Mouse (Mus musculus): ENCODE results near the gene Rab17.

The Rab17 gene

DNA sequence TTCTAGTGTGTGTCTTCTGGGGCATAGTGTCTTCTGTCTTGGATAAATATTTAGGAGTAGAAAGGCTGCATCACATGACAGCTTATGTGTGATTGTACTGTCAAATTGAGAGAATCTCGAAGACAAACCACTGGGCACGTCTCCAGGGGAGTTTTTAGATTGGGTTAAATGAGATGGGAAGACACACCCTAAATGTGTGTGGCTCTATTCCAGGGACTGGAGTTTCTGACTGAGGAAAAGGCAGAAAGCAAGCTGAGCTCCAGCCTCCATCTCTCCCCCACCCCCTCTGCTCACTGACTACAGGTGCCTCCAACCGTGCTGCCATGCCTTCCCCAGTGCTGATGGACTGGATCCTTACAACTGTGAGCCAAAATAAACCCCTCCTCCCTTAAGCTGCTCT lies 11.9 kb upstream of the Rab17 start:
- DNase-seq = no peak

DNA sequence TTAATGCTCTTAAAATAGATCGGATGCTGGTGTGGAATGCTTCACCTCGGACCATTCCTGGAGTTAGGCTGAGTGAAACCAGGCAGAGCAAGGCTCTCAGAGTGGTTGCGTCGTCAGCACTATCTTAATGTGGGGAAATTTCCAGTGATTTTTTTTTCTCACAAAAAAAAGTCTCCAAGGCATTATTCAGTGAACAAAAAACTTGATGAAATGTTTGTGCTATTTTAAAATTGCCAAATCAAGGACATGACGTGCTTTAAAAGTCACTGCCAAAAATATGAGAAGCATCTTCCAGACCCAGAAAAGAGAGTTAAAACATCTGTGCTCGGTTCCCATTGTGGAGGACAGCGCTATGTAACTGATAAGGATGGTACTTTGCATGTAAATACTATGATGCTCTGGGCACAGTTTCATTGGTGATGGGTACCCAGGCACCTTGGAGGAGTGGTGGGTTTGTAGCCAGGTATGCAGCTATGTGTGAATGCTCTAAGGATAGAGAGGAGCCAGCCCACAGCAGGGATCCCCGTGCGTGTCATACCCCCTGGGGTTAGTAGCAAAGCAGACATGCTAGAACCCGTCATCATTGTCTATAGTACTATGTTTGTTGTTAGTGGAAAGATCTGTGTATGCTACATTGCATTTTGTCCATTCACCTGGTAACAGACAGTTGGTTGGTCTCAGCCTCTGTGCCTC lies 11.3 kb upstream of the Rab17 start:
- DNase-seq = no peak

- DNase-seq = no peak
Observed at GRCm38 (mm10) chr1:90975960-90976359, 6.5 kb upstream of the Rab17 start.

- DNase-seq = no peak
Observed at GRCm38 (mm10) chr1:90974906-90975649, 5.6 kb upstream of the Rab17 start.

DNA sequence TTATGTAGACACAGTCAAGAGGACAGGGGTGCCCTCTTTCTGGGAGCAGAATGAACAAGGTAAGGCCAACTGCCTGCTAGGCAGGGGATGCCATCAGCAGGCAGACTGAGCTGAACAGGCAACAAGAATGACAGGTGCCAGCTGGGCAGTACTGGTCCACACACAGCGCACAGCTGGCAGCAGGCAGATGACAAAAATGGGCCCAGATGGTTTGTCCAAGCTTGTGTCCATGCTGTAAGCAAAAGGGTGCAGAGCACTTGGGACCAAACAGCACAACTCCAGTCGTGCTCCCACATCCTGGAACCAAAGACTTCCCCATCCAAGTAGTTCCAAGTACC lies 4.1 kb upstream of the Rab17 start:
- DNase-seq = no peak

DNA sequence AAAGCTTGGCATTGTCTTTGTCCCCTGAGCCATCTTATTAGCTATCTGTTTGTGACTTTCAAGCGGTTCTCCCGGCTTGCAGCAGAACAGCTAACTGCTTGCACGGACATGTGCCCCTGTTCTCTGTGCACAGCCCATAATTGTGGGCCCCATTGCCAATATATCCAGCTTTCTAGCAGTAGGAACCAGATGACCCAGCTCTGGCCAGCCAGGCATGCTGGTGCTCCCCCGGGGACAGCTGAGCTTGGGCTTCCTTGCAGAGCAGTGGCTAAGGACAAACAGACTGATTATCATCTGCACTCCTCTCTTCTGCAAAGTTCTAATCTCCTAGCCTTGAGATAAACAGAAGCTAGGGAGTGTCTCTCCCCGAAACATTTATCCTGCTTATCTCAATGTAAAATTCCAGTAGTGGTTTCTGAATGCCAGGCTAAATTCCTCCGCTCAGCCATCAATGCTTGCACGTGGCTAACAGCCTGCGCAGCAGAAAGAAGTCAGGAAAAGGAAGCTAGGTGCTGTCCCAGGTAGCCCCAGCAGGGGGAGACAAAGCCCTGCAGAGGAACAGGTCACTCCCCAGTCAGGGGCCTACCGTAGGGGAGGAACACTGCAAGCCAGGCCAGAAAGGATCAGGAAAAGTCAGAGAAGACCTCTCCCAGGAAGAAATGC lies 3.6 kb upstream of the Rab17 start:
- peak; percentile 93 to 94 for DNase-seq

DNA sequence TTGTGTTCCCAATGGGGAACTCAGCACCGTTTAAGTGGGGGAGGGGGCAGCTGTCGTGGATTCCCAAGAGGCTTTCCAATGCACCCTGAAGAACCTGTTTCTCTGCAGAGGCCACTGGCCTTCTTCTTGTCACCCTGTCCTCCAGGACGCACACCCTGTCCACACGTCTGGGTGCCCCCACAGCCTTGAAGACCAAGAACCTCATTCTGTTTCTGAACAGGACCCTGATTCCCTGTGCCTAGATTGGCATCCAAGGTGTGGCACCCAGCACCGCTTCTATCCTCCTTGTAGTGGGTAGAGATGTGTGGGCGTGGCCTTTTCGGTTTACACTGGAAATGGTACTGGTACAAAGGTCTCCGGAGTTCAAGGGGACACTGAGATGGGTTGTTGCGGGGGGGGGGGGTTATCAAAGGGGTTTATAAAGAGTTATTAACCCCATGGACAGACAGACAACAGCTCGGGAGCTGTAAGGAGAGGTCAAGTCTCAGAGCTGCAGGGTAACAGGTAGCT lies 475 bp upstream of the Rab17 start:
- DNase-seq = no peak

DNA sequence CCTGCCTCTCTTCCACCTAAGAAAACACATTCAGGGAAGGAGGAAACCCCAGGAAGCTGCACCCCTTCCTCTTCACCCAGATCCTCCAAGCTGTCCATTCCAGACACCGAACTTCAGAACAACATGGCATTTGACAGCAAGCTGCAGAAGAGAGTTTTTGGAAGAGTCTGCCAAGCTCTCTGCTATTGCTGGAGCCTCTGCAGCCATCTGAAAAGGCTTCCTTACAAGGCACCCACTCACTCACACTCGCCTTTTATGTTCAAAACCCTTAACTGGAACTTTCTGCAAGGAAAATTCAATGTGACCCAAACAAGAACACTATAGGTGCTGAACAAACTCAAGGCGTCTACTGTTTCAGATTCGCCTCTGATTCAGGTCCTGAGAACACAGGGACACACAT lies 812 bp downstream of the Rab17 start:
- DNase-seq = no peak

- DNase-seq = no peak
Observed at GRCm38 (mm10) chr1:90967583-90967982, 1.9 kb downstream of the Rab17 start.

- DNase-seq = no peak
Observed at GRCm38 (mm10) chr1:90962994-90963393, 6.5 kb downstream of the Rab17 start.

GRCm38 (mm10) chr1:90962526-90962925 lies 6.9 kb downstream of the Rab17 start:
- DNase-seq = no peak

GRCm38 (mm10) chr1:90956245-90957096 lies 13.0 kb downstream of the Rab17 start:
- DNase-seq = peak; percentile 47 to 64

- no peak for DNase-seq
Observed at GRCm38 (mm10) chr1:90953688-90954087, 15.8 kb downstream of the Rab17 start.

DNA sequence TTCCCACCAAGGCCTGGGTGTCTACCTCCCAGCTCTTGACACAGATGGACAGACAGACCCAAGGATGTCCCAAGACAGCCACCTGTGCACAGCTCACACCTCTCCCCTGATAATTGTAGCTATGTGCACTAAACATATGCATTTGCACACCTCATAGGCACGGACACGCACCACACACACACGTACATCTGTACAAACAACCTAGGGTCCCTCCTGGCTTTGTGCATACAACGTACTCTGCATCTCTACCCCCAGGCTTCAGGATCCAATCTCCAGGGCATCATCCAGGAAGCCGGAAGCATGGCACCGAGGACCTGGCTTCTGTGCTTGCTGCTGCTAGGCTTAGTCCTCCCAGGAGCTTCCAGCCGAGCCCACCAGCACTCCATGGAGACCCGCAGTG lies 16.7 kb downstream of the Rab17 start, which contains the start of gene Prlh:
Gene Prlh, plus strand, starts transcription at position 301 of the 400 bp plus-strand sequence.
- DNase-seq = no peak

GRCm38 (mm10) chr1:90951670-90952069 lies 17.8 kb downstream of the Rab17 start:
- DNase-seq = no peak

- no peak for DNase-seq
Observed at GRCm38 (mm10) chr1:90949309-90949708, 20.2 kb downstream of the Rab17 start.

GRCm38 (mm10) chr1:90947252-90947651 lies 22.2 kb downstream of the Rab17 start:
- DNase-seq = no peak

GRCm38 (mm10) chr1:90945171-90945570 lies 24.3 kb downstream of the Rab17 start:
- no peak for DNase-seq

- no peak for DNase-seq
Observed at GRCm38 (mm10) chr1:90939980-90940379, 29.5 kb downstream of the Rab17 start.

DNA sequence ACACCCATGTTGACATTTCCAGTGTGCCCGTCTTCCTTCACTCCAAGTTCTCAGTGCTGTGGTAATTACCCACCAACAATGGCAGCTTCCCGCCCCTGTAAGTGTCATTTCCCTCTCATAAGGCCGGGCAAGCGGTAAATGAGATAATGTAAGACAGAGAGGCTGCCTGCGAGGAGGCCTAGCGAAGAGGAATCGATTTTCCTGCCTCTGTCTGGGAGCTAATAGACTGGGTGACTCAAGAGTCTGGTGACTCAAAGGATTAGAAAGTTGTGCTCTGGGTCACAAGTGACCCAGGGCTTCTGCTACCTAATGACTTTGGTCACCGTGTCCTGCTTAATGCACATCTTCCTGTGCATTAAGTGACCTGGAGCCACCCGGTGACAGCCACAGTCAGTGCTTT lies 32.5 kb downstream of the Rab17 start:
- no peak for DNase-seq

DNA sequence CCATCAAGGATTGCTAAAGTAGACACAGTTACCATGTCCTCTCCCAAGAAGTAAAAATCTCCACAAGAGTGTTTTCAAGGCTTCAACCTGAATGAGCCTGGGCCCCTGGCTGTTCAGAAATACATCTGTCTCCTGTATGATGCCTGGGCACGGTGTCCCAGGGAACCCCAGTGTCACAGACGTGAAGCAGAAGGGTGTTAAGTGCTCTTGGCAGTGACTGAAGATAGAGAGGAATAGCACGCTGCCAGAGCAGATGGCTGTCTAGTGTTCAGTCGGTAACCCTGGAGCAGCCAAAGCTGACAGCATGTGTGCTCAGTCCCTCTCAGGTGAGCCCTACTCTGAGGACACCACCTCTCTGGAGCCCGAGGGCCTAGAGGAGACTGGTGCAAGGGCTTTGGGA lies 36.5 kb downstream of the Rab17 start:
- peak; percentile 57 to 67 for DNase-seq

DNA sequence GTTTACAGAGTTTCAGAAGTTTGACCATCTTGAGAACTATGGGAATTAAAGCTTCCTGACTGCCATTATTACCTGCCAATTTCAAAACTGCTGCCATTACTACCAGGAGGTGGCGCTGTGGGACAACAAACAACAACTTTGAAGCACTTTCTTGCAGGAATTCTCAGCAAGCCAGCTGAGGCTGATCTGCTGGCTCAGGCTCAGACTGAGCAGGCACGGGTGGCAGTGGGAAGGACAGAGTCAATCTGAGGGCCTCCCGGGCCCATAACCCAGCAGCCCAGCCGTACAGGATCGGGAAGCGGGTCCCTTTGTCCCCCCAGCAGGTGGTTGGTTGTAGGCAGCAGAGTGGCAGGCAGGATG lies 40.9 kb downstream of the Rab17 start:
- DNase-seq = peak; percentile 73 to 80

Data from cerebellum, postnatal 36 days (tissue).